Mouse (Mus musculus): ENCODE data around the gene Zfp518a. TPM values are rescaled to one million over a fixed set of nuclear protein-coding genes. Genes with fewer than 3 reads are reported as not detected.

Gene Zfp518a
- polyA plus RNA-seq, 1 experiment from 2014 or later = 5.4 TPM

GRCm38 (mm10) chr19:40931581-40932369 is 37.3 kb downstream of the Zfp518a start:
- no peaks in the 10 kb centered on the region for H3K4me1 ChIP-seq (replicated peaks)
- no peak overlapping the region for H3K27ac ChIP-seq (replicated peaks)
- WGBS = 73% methylated on average over 9 of the region's 9 CpGs
- no peaks in the 10 kb centered on the region for H3K36me3 ChIP-seq
- ATAC-seq (ENCODE audit: low FRiP score, low read depth) = no peak
- no peak overlapping the region for H3K9ac ChIP-seq
- no peak overlapping the region for H3K4me2 ChIP-seq
- H3K9me3 ChIP-seq = no peaks in the 10 kb centered on the region
- no peaks in the 10 kb centered on the region for H3K27me3 ChIP-seq
- H3K4me3 ChIP-seq = no peak overlapping the region

- H3K4me2 ChIP-seq = no peak overlapping the region
- ATAC-seq (ENCODE audit: low FRiP score, low read depth) = no peak
- no peak overlapping the region for H3K9ac ChIP-seq
- no peaks in the 10 kb centered on the region for H3K9me3 ChIP-seq
- no peaks in the 10 kb centered on the region for H3K36me3 ChIP-seq
- no peak overlapping the region for H3K27ac ChIP-seq (replicated peaks)
- WGBS = 42% methylated on average over 8 of the region's 8 CpGs
- H3K4me1 ChIP-seq (replicated peaks) = no peaks in the 10 kb centered on the region
- no peaks in the 10 kb centered on the region for H3K27me3 ChIP-seq
- H3K4me3 ChIP-seq = no peak overlapping the region
Measured at GRCm38 (mm10) chr19:40935376-40935775, 40.9 kb downstream of the Zfp518a start.

DNA sequence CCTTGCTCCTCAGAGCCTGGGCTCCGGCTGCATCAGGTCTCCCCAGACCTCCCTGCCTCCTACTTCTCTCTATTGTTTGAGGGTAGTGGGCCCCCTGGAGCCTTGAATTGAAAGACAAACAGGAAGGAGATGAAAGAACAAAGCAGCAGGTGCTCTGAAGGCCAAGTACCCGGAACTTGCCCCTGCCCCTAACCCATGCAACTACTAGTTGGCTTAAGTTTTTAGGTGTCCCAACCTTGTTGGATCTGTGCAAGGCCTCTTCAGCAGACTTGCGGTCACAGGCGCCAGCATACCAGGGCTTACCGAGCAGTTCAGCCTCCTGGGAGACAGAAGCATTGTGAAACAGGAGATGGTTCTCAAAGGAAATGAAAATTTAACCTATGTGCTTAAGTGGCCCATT is 41.5 kb downstream of the Zfp518a start:
- Histone ChIP-seq H3K4me3 (no peak overlapping the region), H3K27ac (replicated peaks) (no peak overlapping the region), H3K4me2 (no peak overlapping the region), H3K4me1 (replicated peaks) (no peaks in the 10 kb centered on the region), H3K9ac (no peak overlapping the region), H3K9me3 (no peaks in the 10 kb centered on the region), H3K27me3 (no peaks in the 10 kb centered on the region), H3K36me3 (no peaks in the 10 kb centered on the region)
- ATAC-seq (ENCODE audit: low FRiP score, low read depth) = no peak
- 31% methylated on average over 5 of the region's 5 CpGs for WGBS

- no peak for ATAC-seq (ENCODE audit: low FRiP score, low read depth)
- no peaks in the 10 kb centered on the region for H3K9me3 ChIP-seq
- H3K9ac ChIP-seq = no peak overlapping the region
- no peak overlapping the region for H3K4me3 ChIP-seq
- 93% methylated on average over 7 of the region's 7 CpGs for whole genome bisulfite sequencing
- H3K27me3 ChIP-seq = no peaks in the 10 kb centered on the region
- H3K36me3 ChIP-seq = no peaks in the 10 kb centered on the region
- no peaks in the 10 kb centered on the region for H3K4me1 ChIP-seq (replicated peaks)
- H3K27ac ChIP-seq (replicated peaks) = no peak overlapping the region
- H3K4me2 ChIP-seq = no peak overlapping the region
Measured at GRCm38 (mm10) chr19:40943552-40943951, 49.0 kb downstream of the Zfp518a start.

- no peaks in the 10 kb centered on the region for H3K36me3 ChIP-seq
- ATAC-seq (ENCODE audit: low FRiP score, low read depth) = no peak
- WGBS = 95% methylated on average over 4 of the region's 4 CpGs
- H3K4me3 ChIP-seq = no peak overlapping the region
- no peak overlapping the region for H3K27ac ChIP-seq (replicated peaks)
- H3K4me2 ChIP-seq = no peak overlapping the region
- no peaks in the 10 kb centered on the region for H3K9me3 ChIP-seq
- H3K27me3 ChIP-seq = no peaks in the 10 kb centered on the region
- no peaks in the 10 kb centered on the region for H3K4me1 ChIP-seq (replicated peaks)
- no peak overlapping the region for H3K9ac ChIP-seq
Measured at GRCm38 (mm10) chr19:40946937-40947577, 52.6 kb downstream of the Zfp518a start.

GRCm38 (mm10) chr19:40958981-40959380 is 64.5 kb downstream of the Zfp518a start:
- H3K9ac ChIP-seq = no peak overlapping the region
- H3K4me1 ChIP-seq (replicated peaks) = no peaks in the 10 kb centered on the region
- no peaks in the 10 kb centered on the region for H3K36me3 ChIP-seq
- no peak overlapping the region for H3K4me3 ChIP-seq
- H3K9me3 ChIP-seq = no peaks in the 10 kb centered on the region
- H3K4me2 ChIP-seq = no peak overlapping the region
- H3K27ac ChIP-seq (replicated peaks) = no peak overlapping the region
- ATAC-seq (ENCODE audit: low FRiP score, low read depth) = no peak
- no peaks in the 10 kb centered on the region for H3K27me3 ChIP-seq
- WGBS = 9% methylated on average over 1 of the region's 1 CpGs

- no peak overlapping the region for H3K4me3 ChIP-seq
Measured at GRCm38 (mm10) chr19:40962988-40963387, 68.5 kb downstream of the Zfp518a start.

DNA sequence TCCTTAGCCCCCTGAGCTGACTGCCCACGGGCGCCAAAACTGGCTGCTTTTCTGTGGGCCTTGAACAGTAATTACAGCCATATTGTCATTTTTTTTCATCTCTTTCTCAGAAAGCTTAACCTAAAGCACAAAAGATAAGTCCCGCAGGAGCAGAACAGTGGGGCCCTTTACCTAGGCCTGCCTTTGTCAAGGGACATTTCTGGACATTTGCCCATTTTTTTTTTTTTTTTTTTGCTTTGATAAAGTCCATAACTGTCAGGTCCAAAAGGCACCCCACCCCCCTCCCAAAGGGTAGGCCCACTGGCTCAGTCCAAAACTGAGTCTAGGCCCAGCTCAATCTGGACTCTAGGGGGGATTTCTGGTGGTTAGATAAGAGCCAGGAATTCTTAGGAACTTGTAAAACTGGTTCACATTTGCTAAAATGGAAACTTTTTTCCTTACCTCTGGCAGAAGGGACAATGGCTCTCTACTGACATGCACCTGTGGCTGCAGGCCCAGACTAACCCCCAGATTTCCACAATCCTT is 69.9 kb downstream of the Zfp518a start:
- no peak overlapping the region for H3K4me2 ChIP-seq
- ATAC-seq (ENCODE audit: low FRiP score, low read depth) = no peak
- no peaks in the 10 kb centered on the region for H3K36me3 ChIP-seq
- H3K4me3 ChIP-seq = no peak overlapping the region
- H3K9me3 ChIP-seq = no peaks in the 10 kb centered on the region
- H3K9ac ChIP-seq = no peak overlapping the region
- 66% methylated on average over 3 of the region's 3 CpGs for WGBS
- no peaks in the 10 kb centered on the region for H3K4me1 ChIP-seq (replicated peaks)
- H3K27me3 ChIP-seq = no peaks in the 10 kb centered on the region
- H3K27ac ChIP-seq (replicated peaks) = no peak overlapping the region

More at GRCm38 (mm10) chr19:40962988-40963387, 68.5 kb downstream of the Zfp518a start:
- ATAC-seq (ENCODE audit: low FRiP score, low read depth) = no peak
- no peaks in the 10 kb centered on the region for H3K9me3 ChIP-seq
- no peak overlapping the region for H3K27ac ChIP-seq (replicated peaks)
- 50% methylated on average over 12 of the region's 12 CpGs for WGBS
- no peak overlapping the region for H3K9ac ChIP-seq
- H3K4me1 ChIP-seq (replicated peaks) = no peaks in the 10 kb centered on the region
- H3K27me3 ChIP-seq = no peaks in the 10 kb centered on the region
- H3K36me3 ChIP-seq = no peaks in the 10 kb centered on the region
- H3K4me2 ChIP-seq = no peak overlapping the region

GRCm38 (mm10) chr19:40964936-40965850 is 70.7 kb downstream of the Zfp518a start:
- Histone ChIP-seq H3K4me2 (no peak overlapping the region), H3K27ac (replicated peaks) (no peak overlapping the region), H3K36me3 (no peaks in the 10 kb centered on the region), H3K4me1 (replicated peaks) (no peaks in the 10 kb centered on the region), H3K27me3 (no peaks in the 10 kb centered on the region), H3K9ac (no peak overlapping the region), H3K9me3 (no peaks in the 10 kb centered on the region), H3K4me3 (no peak overlapping the region)
- WGBS = 90% methylated on average over 6 of the region's 6 CpGs
- no peak for ATAC-seq (ENCODE audit: low FRiP score, low read depth)

Measured in hindbrain, embryonic 15.5 days (tissue).